Mouse (Mus musculus): ENCODE measurements around the gene Cabp2. TPM values are rescaled to one million over a fixed set of nuclear protein-coding genes. Genes with fewer than 3 reads are reported as not detected.

The Cabp2 gene
- total RNA-seq, 1 experiment, result not detected

- no peak for DNase-seq (ENCODE audit: low read depth, low spot score)
- Histone ChIP-seq H3K9ac (ENCODE audit: insufficient read depth, low read depth, low read length, poor library complexity, severe bottlenecking) (0 out of 2 replicates have a peak overlapping the region, but pooled peaks have one; percentile 4), H3K36me3 (ENCODE audit: control insufficient read depth, insufficient read depth, low read length, poor library complexity, severe bottlenecking) (peaks cover 5% of the 10 kb centered on the region), H3K4me3 (ENCODE audit: insufficient read depth in 1 of 2, low read depth in 1 of 2, low read length in 2 of 2, poor library complexity in 1 of 2, severe bottlenecking in 1 of 2) (no peak overlapping the region), H3K4me1 (ENCODE audit: control insufficient read depth in 2 of 2, insufficient read depth in 2 of 2, low read length in 2 of 2, poor library complexity in 1 of 2) (peaks cover 0 to 8% of the 10 kb centered on the region in 2 experiments; a peak in 3 of 4 replicates), H3K27ac (ENCODE audit: insufficient read depth, low read depth, low read length, poor library complexity, severe bottlenecking) (no peak overlapping the region), H3K9me3 (ENCODE audit: control insufficient read depth, insufficient read depth, low read depth, low read length) (no peaks in the 10 kb centered on the region)
- no peak for TF ChIP-seq MAFK (IDR thresholded peaks at IDR 0.05; ENCODE audit: insufficient read depth, low read depth, low read length)
- no peak for TF ChIP-seq ZNF384 (IDR thresholded peaks at IDR 0.05; ENCODE audit: low read depth, low read length)
- TF ChIP-seq ZC3H11A (IDR thresholded peaks at IDR 0.05; ENCODE audit: borderline replicate concordance, low read depth, low read length), result no peak
- no peak for TF ChIP-seq CHD2 (IDR thresholded peaks at IDR 0.05; ENCODE audit: low read depth, low read length)
- TF ChIP-seq HCFC1 (IDR thresholded peaks at IDR 0.05; ENCODE audit: borderline replicate concordance, insufficient read depth, low read length), result no peak
- in situ Hi-C loops (cut with MboI; ENCODE audit: low sequenced_read_pairs in 2 of 2, unreplicated experiment in 2 of 2), result no loop called here
Measured at GRCm38 (mm10) chr19:4103294-4103693, 21.9 kb downstream of the Cabp2 start.

GRCm38 (mm10) chr19:4103792-4104191 is 22.4 kb downstream of the Cabp2 start:
- in situ Hi-C loops (cut with MboI; ENCODE audit: low sequenced_read_pairs in 2 of 2, unreplicated experiment in 2 of 2), result no loop called here
- H3K9me3 ChIP-seq (ENCODE audit: control insufficient read depth, insufficient read depth, low read depth, low read length), result no peaks in the 10 kb centered on the region

GRCm38 (mm10) chr19:4104675-4105194 is 23.4 kb downstream of the Cabp2 start:
- Histone ChIP-seq H3K9ac (ENCODE audit: insufficient read depth, low read depth, low read length, poor library complexity, severe bottlenecking) (no peak overlapping the region), H3K36me3 (ENCODE audit: control insufficient read depth, insufficient read depth, low read length, poor library complexity, severe bottlenecking) (no peaks in the 10 kb centered on the region), H3K4me1 (ENCODE audit: control insufficient read depth in 2 of 2, insufficient read depth in 2 of 2, low read length in 2 of 2, poor library complexity in 1 of 2) (peaks cover 0 to 2% of the 10 kb centered on the region in 2 experiments; a peak in 1 of 4 replicates), H3K4me3 (ENCODE audit: insufficient read depth in 1 of 2, low read depth in 1 of 2, low read length in 2 of 2, poor library complexity in 1 of 2, severe bottlenecking in 1 of 2) (no peak overlapping the region), H3K27ac (ENCODE audit: insufficient read depth, low read depth, low read length, poor library complexity, severe bottlenecking) (no peak overlapping the region), H3K9me3 (ENCODE audit: control insufficient read depth, insufficient read depth, low read depth, low read length) (no peaks in the 10 kb centered on the region)
- in situ Hi-C loops (cut with MboI; ENCODE audit: low sequenced_read_pairs in 2 of 2, unreplicated experiment in 2 of 2), result no loop called here
- DNase-seq (ENCODE audit: low read depth, low spot score), result no peak
- TF ChIP-seq ZC3H11A (IDR thresholded peaks at IDR 0.05; ENCODE audit: borderline replicate concordance, low read depth, low read length), result no peak
- no peak for TF ChIP-seq ZNF384 (IDR thresholded peaks at IDR 0.05; ENCODE audit: low read depth, low read length)
- TF ChIP-seq CHD2 (IDR thresholded peaks at IDR 0.05; ENCODE audit: low read depth, low read length), result no peak
- TF ChIP-seq HCFC1 (IDR thresholded peaks at IDR 0.05; ENCODE audit: borderline replicate concordance, insufficient read depth, low read length), result no peak
- no peak for TF ChIP-seq MAFK (IDR thresholded peaks at IDR 0.05; ENCODE audit: insufficient read depth, low read depth, low read length)

More at GRCm38 (mm10) chr19:4103792-4104191, 22.4 kb downstream of the Cabp2 start:
- H3K27ac ChIP-seq (ENCODE audit: insufficient read depth, low read depth, low read length, poor library complexity, severe bottlenecking), result no peak overlapping the region
- H3K36me3 ChIP-seq (ENCODE audit: control insufficient read depth, insufficient read depth, low read length, poor library complexity, severe bottlenecking), result no peaks in the 10 kb centered on the region
- H3K4me3 ChIP-seq (ENCODE audit: insufficient read depth in 1 of 2, low read depth in 1 of 2, low read length in 2 of 2, poor library complexity in 1 of 2, severe bottlenecking in 1 of 2), result no peak overlapping the region
- peaks cover 0 to 8% of the 10 kb centered on the region in 2 experiments; a peak in 3 of 4 replicates for H3K4me1 ChIP-seq (ENCODE audit: control insufficient read depth in 2 of 2, insufficient read depth in 2 of 2, low read length in 2 of 2, poor library complexity in 1 of 2)
- H3K9ac ChIP-seq (ENCODE audit: insufficient read depth, low read depth, low read length, poor library complexity, severe bottlenecking), result no peak overlapping the region
- no peak for TF ChIP-seq CHD2 (IDR thresholded peaks at IDR 0.05; ENCODE audit: low read depth, low read length)
- no peak for TF ChIP-seq ZC3H11A (IDR thresholded peaks at IDR 0.05; ENCODE audit: borderline replicate concordance, low read depth, low read length)
- no peak for DNase-seq (ENCODE audit: low read depth, low spot score)

- in situ Hi-C loops (cut with MboI; ENCODE audit: low sequenced_read_pairs in 2 of 2, unreplicated experiment in 2 of 2), result no loop called here
- no peak for TF ChIP-seq HCFC1 (IDR thresholded peaks at IDR 0.05; ENCODE audit: borderline replicate concordance, insufficient read depth, low read length)
- no peak for TF ChIP-seq CHD2 (IDR thresholded peaks at IDR 0.05; ENCODE audit: low read depth, low read length)
- no peak for TF ChIP-seq ZNF384 (IDR thresholded peaks at IDR 0.05; ENCODE audit: low read depth, low read length)
- TF ChIP-seq MAFK (IDR thresholded peaks at IDR 0.05; ENCODE audit: insufficient read depth, low read depth, low read length), result no peak
- TF ChIP-seq ZC3H11A (IDR thresholded peaks at IDR 0.05; ENCODE audit: borderline replicate concordance, low read depth, low read length), result no peak
- no peak overlapping the region for H3K9ac ChIP-seq (ENCODE audit: insufficient read depth, low read depth, low read length, poor library complexity, severe bottlenecking)
- H3K9me3 ChIP-seq (ENCODE audit: control insufficient read depth, insufficient read depth, low read depth, low read length), result no peaks in the 10 kb centered on the region
- H3K27ac ChIP-seq (ENCODE audit: insufficient read depth, low read depth, low read length, poor library complexity, severe bottlenecking), result no peak overlapping the region
- no peak for DNase-seq (ENCODE audit: low read depth, low spot score)
- H3K36me3 ChIP-seq (ENCODE audit: control insufficient read depth, insufficient read depth, low read length, poor library complexity, severe bottlenecking), result no peaks in the 10 kb centered on the region
- H3K4me1 ChIP-seq (ENCODE audit: control insufficient read depth in 2 of 2, insufficient read depth in 2 of 2, low read length in 2 of 2, poor library complexity in 1 of 2), result peaks cover 0 to 2% of the 10 kb centered on the region in 2 experiments; a peak in 1 of 4 replicates
- no peak overlapping the region for H3K4me3 ChIP-seq (ENCODE audit: insufficient read depth in 1 of 2, low read depth in 1 of 2, low read length in 2 of 2, poor library complexity in 1 of 2, severe bottlenecking in 1 of 2)
Measured at GRCm38 (mm10) chr19:4106654-4107053, 25.3 kb downstream of the Cabp2 start.
